Mouse (Mus musculus): ENCODE measurements around the gene Mansc4.

GRCm38 (mm10) chr6:147086594-147087225 lies at the start of gene Mansc4:
- no peak for TF ChIP-seq EP300 (IDR thresholded peaks at IDR 0.05; ENCODE audit: insufficient read depth, low read depth, low read length)
- TF ChIP-seq CTCF (IDR thresholded peaks at IDR 0.05): no peak
- TF ChIP-seq POLR2A (IDR thresholded peaks at IDR 0.05; ENCODE audit: insufficient read depth, low read depth, low read length): no peak
